Mouse (Mus musculus): Measurements from ENCODE around the gene Slc9b1.

- TF ChIP-seq POLR2A (IDR thresholded peaks at IDR 0.05; ENCODE audit: borderline replicate concordance, insufficient read depth, low read length) (no peak), CTCF (IDR thresholded peaks at IDR 0.05; ENCODE audit: borderline replicate concordance, insufficient read depth, low read depth, low read length) (no peak)
Observed at GRCm38 (mm10) chr3:135417799-135418198, 70.0 kb downstream of the Slc9b1 start.
